Mouse (Mus musculus) MEL (cell line): ENCODE results near the gene Tm4sf5.

Source experiments
- CHD1 ChIP-seq: IDR thresholded peaks from 2 replicates; pipeline ENCODE4 v1.6.1; 2012; ENCODE audit warnings: low read depth, mild to moderate bottlenecking, inconsistent platforms, low read length, improper control_type of control experiment
- CHD2 ChIP-seq: IDR thresholded peaks from 2 replicates; pipeline ENCODE4 v1.6.1; 2011; ENCODE audit warnings: low read length, improper control_type of control experiment
- CTCF ChIP-seq, 3 experiments: IDR thresholded peaks in 2 of 3; conservative IDR thresholded peaks in 1 of 3; 2 replicates each; pipeline ENCODE4 v1.5.1; 2011 to 2012; ENCODE audit warnings: low read length in 3 of 3, low read depth in 2 of 3, mild to moderate bottlenecking in 2 of 3, improper control_type of control experiment in 1 of 3, inconsistent platforms in 1 of 3, mixed read lengths in 1 of 3, moderate library complexity in 1 of 3; ENCODE audit not compliant: control insufficient read depth in 1 of 3, insufficient read depth in 1 of 3, poor library complexity in 1 of 3, severe bottlenecking in 1 of 3
- ELF1 ChIP-seq: IDR thresholded peaks from 2 replicates; pipeline ENCODE4 v1.6.1; 2014; ENCODE audit warnings: low read depth, mild to moderate bottlenecking, inconsistent platforms, low read length, improper control_type of control experiment, moderate library complexity
- EP300 ChIP-seq, 2 experiments: IDR thresholded peaks; 2 replicates each; pipeline ENCODE4 v1.6.1; 2011; ENCODE audit warnings: improper control_type of control experiment in 2 of 2, low read length in 2 of 2, low read depth in 1 of 2, mild to moderate bottlenecking in 1 of 2
- POLR2A ChIP-seq, 2 experiments: IDR thresholded peaks; 2 replicates each; pipeline ENCODE4 v1.6.1; 2011 to 2012; ENCODE audit warnings: low read length in 2 of 2, mild to moderate bottlenecking in 2 of 2, control low read depth in 1 of 2, improper control_type of control experiment in 1 of 2, low read depth in 1 of 2, moderate library complexity in 1 of 2; ENCODE audit not compliant: control insufficient read depth in 1 of 2, insufficient read depth in 1 of 2, poor library complexity in 1 of 2
- POLR2AphosphoS2 ChIP-seq: IDR thresholded peaks from 2 replicates; pipeline ENCODE4 v1.6.1; 2011; ENCODE audit warnings: low read length, improper control_type of control experiment
- RAD21 ChIP-seq: IDR thresholded peaks from 2 replicates; pipeline ENCODE4 v1.6.1; 2011; ENCODE audit warnings: mild to moderate bottlenecking, low read depth, low read length, improper control_type of control experiment
- TBP ChIP-seq: IDR thresholded peaks from 2 replicates; pipeline ENCODE4 v1.8.0; 2011; ENCODE audit warnings: low read depth, low read length, improper control_type of control experiment
- TCF12 ChIP-seq: IDR thresholded peaks from 2 replicates; pipeline ENCODE4 v1.6.1; 2014; ENCODE audit warnings: low read depth, mild to moderate bottlenecking, inconsistent platforms, low read length, improper control_type of control experiment, moderate library complexity
- ZC3H11A ChIP-seq: IDR thresholded peaks from 2 replicates; pipeline ENCODE4 v1.6.1; 2012; ENCODE audit warnings: low read depth, mild to moderate bottlenecking, inconsistent platforms, low read length, improper control_type of control experiment
- ZKSCAN1 ChIP-seq: IDR thresholded peaks from 2 replicates; pipeline ENCODE4 v1.6.1; 2012; ENCODE audit warnings: low read depth, mild to moderate bottlenecking, inconsistent platforms, low read length, improper control_type of control experiment, moderate library complexity
- ZNF384 ChIP-seq: IDR thresholded peaks from 2 replicates; pipeline ENCODE4 v1.6.1; 2012; ENCODE audit warnings: low read depth, mild to moderate bottlenecking, inconsistent platforms, low read length, improper control_type of control experiment

DNA sequence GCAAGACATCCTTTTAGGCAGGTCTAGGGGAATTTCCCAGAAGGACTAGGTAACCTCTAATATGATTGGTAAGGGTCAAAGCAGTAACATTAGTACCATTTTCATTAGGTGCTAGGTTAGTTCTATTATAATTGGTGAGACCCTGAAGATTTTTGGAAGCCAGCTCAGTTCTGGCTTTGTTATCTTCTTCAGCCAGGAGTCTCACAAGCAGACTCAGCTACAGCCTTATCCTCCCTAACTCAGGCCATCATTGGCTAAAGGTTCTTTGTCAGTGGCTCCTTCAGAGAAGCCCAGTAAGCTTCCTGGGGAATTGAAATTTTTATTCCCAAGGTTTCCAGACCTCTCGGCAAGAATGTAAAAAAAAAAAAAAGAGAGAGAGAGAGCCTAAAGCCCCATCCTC is 13.4 kb downstream of the Tm4sf5 start:
- TF ChIP-seq CHD1 = no peak
- no peak for TF ChIP-seq CTCF (IDR thresholded peaks at IDR 0.05 in 2 of 3, conservative IDR thresholded peaks at IDR 0.05 in 1 of 3; ENCODE audit: control insufficient read depth in 1 of 3, insufficient read depth in 1 of 3, low read depth in 2 of 3, low read length in 3 of 3, poor library complexity in 1 of 3, severe bottlenecking in 1 of 3)
- no peak for TF ChIP-seq ZKSCAN1
- no peak for TF ChIP-seq POLR2A (IDR thresholded peaks at IDR 0.05; ENCODE audit: control insufficient read depth in 1 of 2, insufficient read depth in 1 of 2, low read depth in 1 of 2, low read length in 2 of 2, poor library complexity in 1 of 2)
- TF ChIP-seq TCF12 = peak; percentile 30; the same call in 1 of the 2 replicates
- TF ChIP-seq TBP = no peak
- peak; percentile 43 to 50; a peak in 3 of 4 replicates for TF ChIP-seq EP300 (IDR thresholded peaks at IDR 0.05; ENCODE audit: low read depth in 1 of 2, low read length in 2 of 2)
- no peak for TF ChIP-seq CHD2
- TF ChIP-seq ZC3H11A = no peak
- no peak for TF ChIP-seq POLR2AphosphoS2
- no peak for TF ChIP-seq RAD21
- TF ChIP-seq ZNF384 = no peak
- TF ChIP-seq ELF1 = no peak
